Mouse (Mus musculus) hindbrain, embryonic 10.5 days (tissue): ENCODE measurements around the gene Gtpbp3. TPM values are rescaled to one million over a fixed set of nuclear protein-coding genes. Genes with fewer than 3 reads are reported as not detected.
A peak's percentile ranks its signal among the peaks of the same experiment; 100 is the strongest.

Experiments used
- DNase-seq: peaks from one replicate; pipeline ENCODE4 v3.0.0-alpha.2; 2017; ENCODE audit warnings: low spot score
- H3K27ac ChIP-seq: fragments of 300-500 bp; sonication (generic); 2 replicates; pipeline ENCODE4 v1.5.1; 2016; ENCODE audit warnings: mild to moderate bottlenecking, moderate library complexity
- H3K27me3 ChIP-seq: fragments of 300-500 bp; sonication (generic); 2 replicates; pipeline ENCODE4 v1.6.1; 2016; ENCODE audit warnings: mild to moderate bottlenecking; ENCODE audit not compliant: poor library complexity, insufficient read depth, severe bottlenecking
- H3K36me3 ChIP-seq: fragments of 300-500 bp; sonication (generic); 2 replicates; pipeline ENCODE4 v1.6.1; 2016; ENCODE audit warnings: mild to moderate bottlenecking, moderate library complexity
- H3K4me1 ChIP-seq: fragments of 300-500 bp; sonication (generic); replicated peaks from 2 replicates; pipeline ENCODE4 v1.6.1; 2016; ENCODE audit warnings: mild to moderate bottlenecking
- H3K4me3 ChIP-seq: fragments of 300-500 bp; sonication (generic); 2 replicates; pipeline ENCODE4 v1.5.1; 2016; ENCODE audit warnings: mild to moderate bottlenecking, moderate library complexity
- H3K9me3 ChIP-seq: fragments of 300-500 bp; sonication (generic); 2 replicates; pipeline ENCODE4 v1.6.1; 2016; ENCODE audit warnings: mild to moderate bottlenecking, moderate library complexity
- WGBS: fragments of 180-500 bp; shearing (Covaris S2); methylation state at CpG from one replicate; pipeline ENCODE4 v1.1.7; 2016; 5-methylcytosine and 5-hydroxymethylcytosine counted together
- polyA plus RNA-seq: library from polyadenylated mRNA; unstranded; fragments of >200 nt; fragmentation: Nextera tagmentation; extraction: Ambion mirVana; gene quantifications from 2 replicates; pipeline ENCODE4 v1.2.1, GENCODE M21; 2016

The Gtpbp3 gene
- polyA plus RNA-seq, 1 experiment from 2014 or later = 18.2 TPM

- no peak overlapping the region for H3K4me3 ChIP-seq
- DNase-seq = no peak
- H3K9me3 ChIP-seq = no peaks in the 10 kb centered on the region
- H3K4me1 ChIP-seq = peaks cover 52% of the 10 kb centered on the region
- 82% methylated on average over 8 of the region's 8 CpGs for WGBS
- peaks cover 6% of the 10 kb centered on the region; the same call in 1 of the 2 replicates for H3K27me3 ChIP-seq
- H3K27ac ChIP-seq = no peak overlapping the region
- peaks cover 58% of the 10 kb centered on the region for H3K36me3 ChIP-seq
These were observed 15.1 kb upstream of the Gtpbp3 start for GRCm38 (mm10) chr8:71472601-71473386.

DNA sequence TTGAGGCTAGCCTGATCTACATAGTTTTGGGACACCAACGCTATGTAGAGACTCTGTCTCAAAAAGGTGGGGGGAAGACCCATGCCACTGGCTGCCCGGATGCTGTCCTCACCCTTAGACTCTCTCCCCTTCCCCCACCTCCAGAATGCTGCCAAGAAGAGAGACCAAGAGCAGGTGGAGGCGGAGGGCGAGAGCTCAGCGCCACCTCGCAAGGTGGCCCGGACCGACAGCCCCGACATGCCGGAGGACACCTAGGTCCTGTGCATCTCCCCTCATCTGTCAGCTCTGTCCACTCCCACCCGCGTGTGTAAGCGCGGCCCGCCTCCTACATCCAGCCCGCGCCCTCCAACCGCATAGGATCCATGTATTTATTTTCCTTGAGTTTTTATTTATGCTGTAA is 13.6 kb upstream of the Gtpbp3 start:
- H3K4me3 ChIP-seq = no peak overlapping the region

DNA sequence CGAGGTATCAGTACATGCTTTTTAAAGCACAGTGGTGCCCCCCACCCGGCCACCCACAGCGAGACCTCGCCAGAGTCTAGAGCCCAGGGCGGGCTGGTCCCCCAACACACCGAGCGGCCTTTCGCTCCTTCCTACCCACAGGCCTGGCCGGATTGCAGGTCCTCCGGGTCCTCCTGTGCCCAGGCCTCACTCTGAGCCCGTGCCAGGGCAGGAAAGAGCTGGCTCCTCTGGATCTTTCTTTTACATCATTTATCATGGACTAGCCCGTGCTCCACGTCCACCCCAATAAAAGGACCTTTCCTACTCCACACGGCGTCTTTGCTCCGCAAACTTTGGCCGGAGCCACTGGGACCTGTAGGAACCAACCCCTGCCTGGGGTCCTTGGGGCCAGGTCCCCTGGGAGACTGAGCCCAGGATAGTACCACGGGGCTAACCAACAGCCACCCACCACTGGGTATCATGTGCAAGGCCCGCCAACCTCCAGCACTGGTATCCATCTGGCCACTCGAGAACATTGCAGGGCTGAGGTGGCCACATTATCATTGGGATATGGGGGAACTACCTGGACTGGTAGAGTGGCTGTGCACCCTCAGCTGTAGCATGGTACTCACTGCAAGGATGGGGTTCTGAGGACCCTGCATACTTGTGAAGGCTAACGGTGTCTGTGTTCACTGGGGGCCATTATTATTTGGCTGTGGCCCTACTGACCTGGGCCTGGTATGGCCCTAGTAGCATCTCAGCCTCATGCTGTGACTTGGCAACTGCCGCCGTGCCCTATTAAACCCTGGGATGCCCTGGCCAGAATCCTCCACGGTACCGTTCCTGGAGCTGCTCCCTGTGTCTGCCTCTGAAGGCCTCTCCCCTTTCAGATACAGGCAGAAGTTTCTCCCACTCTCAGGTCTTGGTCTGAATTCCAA is 12.9 kb upstream of the Gtpbp3 start:
- 88% methylated on average over 25 of the region's 25 CpGs for WGBS
- Histone ChIP-seq H3K4me1 (peaks cover 45% of the 10 kb centered on the region), H3K36me3 (peaks cover 78% of the 10 kb centered on the region), H3K27ac (peak overlapping the region; percentile 89; the same call in 1 of the 2 replicates), H3K27me3 (peaks cover 22% of the 10 kb centered on the region), H3K9me3 (no peaks in the 10 kb centered on the region), H3K4me3 (peak overlapping the region; percentile 65)
- no peak for DNase-seq

More for the DNA sequence above, 13.6 kb upstream of the Gtpbp3 start:
- H3K9me3 ChIP-seq = no peaks in the 10 kb centered on the region
- no peak overlapping the region for H3K27ac ChIP-seq
- DNase-seq = no peak
- peaks cover 71% of the 10 kb centered on the region for H3K36me3 ChIP-seq
- WGBS = 95% methylated on average over 18 of the region's 18 CpGs
- H3K4me1 ChIP-seq = peaks cover 51% of the 10 kb centered on the region
- peaks cover 20% of the 10 kb centered on the region for H3K27me3 ChIP-seq

- H3K27ac ChIP-seq = peak overlapping the region; percentile 89
- H3K9me3 ChIP-seq = no peaks in the 10 kb centered on the region
- peak overlapping the region; percentile 65 for H3K4me3 ChIP-seq
- no peak for DNase-seq
- 34% methylated on average over 4 of the region's 4 CpGs for WGBS
- H3K4me1 ChIP-seq = peaks cover 42% of the 10 kb centered on the region
- H3K36me3 ChIP-seq = peaks cover 80% of the 10 kb centered on the region
- H3K27me3 ChIP-seq = peaks cover 26% of the 10 kb centered on the region
These were observed 12.2 kb upstream of the Gtpbp3 start for GRCm38 (mm10) chr8:71475702-71476075.

- under 1% methylated on average over 120 of the region's 121 CpGs for WGBS
- peak overlapping the region; percentile 65 for H3K4me3 ChIP-seq
- no peaks in the 10 kb centered on the region for H3K9me3 ChIP-seq
- peaks cover 33% of the 10 kb centered on the region for H3K27me3 ChIP-seq
- peaks cover 46% of the 10 kb centered on the region for H3K4me1 ChIP-seq
- H3K36me3 ChIP-seq = peaks cover 80% of the 10 kb centered on the region
- H3K27ac ChIP-seq = peak overlapping the region; percentile 89
- peak; percentile 78 for DNase-seq
These were observed 11.6 kb upstream of the Gtpbp3 start for GRCm38 (mm10) chr8:71476099-71476940.

GRCm38 (mm10) chr8:71477196-71477845 is 10.6 kb upstream of the Gtpbp3 start:
- Histone ChIP-seq H3K27me3 (peaks cover 43% of the 10 kb centered on the region), H3K4me1 (peaks cover 54% of the 10 kb centered on the region), H3K27ac (peak overlapping the region; percentile 89; the same call in 1 of the 2 replicates), H3K4me3 (peak overlapping the region; percentile 65), H3K9me3 (no peaks in the 10 kb centered on the region), H3K36me3 (peaks cover 80% of the 10 kb centered on the region)
- peak; percentile 50 for DNase-seq
- WGBS = 36% methylated on average over 14 of the region's 14 CpGs

DNA sequence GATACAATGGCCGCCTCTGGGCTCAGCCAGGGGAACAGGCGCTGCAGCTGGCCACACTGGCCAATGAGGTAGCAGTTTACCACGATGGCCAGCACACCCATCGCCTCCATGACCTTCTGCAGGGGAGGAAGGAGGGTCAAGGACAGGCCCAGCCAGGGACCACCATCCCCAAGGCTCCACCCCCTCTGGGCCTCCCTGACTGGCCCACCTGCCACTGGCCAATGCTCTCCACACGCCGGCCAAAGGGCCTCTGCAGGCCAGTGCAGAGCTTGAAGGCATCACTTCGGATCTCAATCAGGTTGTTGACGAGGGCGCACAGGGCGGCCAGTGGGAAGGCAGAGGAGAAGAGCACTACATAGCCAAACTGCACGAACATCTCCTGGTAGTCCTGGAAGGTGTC is 9.0 kb upstream of the Gtpbp3 start:
- Histone ChIP-seq H3K9me3 (no peaks in the 10 kb centered on the region), H3K27ac (no peak overlapping the region), H3K27me3 (peaks cover 44% of the 10 kb centered on the region), H3K4me3 (peak overlapping the region; percentile 16; the same call in 1 of the 2 replicates), H3K4me1 (peaks cover 61% of the 10 kb centered on the region), H3K36me3 (peaks cover 80% of the 10 kb centered on the region)
- WGBS = 94% methylated on average over 11 of the region's 11 CpGs
- no peak for DNase-seq

- H3K27me3 ChIP-seq = peaks cover 32% of the 10 kb centered on the region
- H3K4me3 ChIP-seq = 0 out of 2 replicates have a peak overlapping the region, but pooled peaks have one; percentile 97
- 53% methylated on average over 8 of the region's 8 CpGs for WGBS
- H3K9me3 ChIP-seq = no peaks in the 10 kb centered on the region
- peaks cover 59% of the 10 kb centered on the region for H3K36me3 ChIP-seq
- H3K27ac ChIP-seq = no peak overlapping the region
- peak; percentile 52 for DNase-seq
- peaks cover 61% of the 10 kb centered on the region for H3K4me1 ChIP-seq
These were observed 4.0 kb upstream of the Gtpbp3 start for GRCm38 (mm10) chr8:71483932-71484331.

- Histone ChIP-seq H3K27ac (0 out of 2 replicates have a peak overlapping the region, but pooled peaks have one; percentile 99), H3K9me3 (no peaks in the 10 kb centered on the region), H3K4me1 (peaks cover 68% of the 10 kb centered on the region), H3K27me3 (peaks cover 26% of the 10 kb centered on the region), H3K36me3 (peaks cover 51% of the 10 kb centered on the region), H3K4me3 (peak overlapping the region; percentile 97)
- WGBS = 92% methylated on average over 19 of the region's 19 CpGs
- no peak for DNase-seq
These were observed 3.2 kb upstream of the Gtpbp3 start for GRCm38 (mm10) chr8:71484736-71485135.

DNA sequence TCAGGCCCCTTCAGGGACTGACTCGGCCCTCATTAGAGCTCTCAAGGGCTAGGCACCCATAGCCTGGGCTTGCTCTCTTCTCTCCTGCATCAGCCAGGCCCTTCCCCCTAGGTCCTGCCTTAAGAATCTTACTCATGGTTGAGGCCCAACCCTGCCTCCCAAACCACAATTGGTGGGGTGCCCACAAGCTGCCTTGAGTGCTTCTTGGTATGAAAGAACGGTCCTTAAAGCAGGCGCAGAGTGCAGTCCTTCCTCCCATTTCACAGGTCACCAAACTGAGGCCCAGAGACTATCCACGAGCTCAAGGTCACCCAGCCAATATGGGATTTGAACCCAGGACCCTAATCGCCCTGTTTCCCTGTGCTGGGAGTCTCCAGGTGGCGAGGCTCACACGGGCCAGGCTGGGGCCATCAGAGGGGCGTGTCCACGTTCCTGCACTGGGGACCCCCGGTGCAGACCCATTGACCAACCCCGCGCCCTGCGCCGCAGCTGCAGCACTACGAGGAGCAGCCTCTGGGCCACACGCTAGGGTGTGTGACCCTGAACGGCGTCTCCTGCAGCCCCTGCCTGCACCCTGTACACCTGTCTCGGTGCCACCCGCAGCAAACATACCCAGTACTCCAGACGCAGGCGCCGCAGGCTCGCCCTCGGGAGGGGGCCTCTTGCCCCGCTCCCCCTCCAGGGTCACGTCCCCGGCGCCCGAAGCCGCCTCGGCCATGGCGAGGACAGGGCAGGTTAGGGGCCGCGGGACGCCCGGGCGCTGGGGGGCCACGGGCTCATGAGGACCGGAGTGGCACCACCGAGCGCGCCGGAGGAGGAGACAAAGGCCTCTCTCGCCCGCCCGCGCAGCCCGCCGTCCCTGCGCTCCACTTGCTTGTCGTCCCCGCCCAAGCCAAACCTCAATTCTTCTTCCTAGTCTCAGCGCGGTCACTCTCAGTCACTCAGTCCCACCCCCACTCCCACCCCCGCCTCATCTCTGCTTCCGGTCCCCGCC is 2.5 kb upstream of the Gtpbp3 start, which contains the start of gene Ano8:
Gene Ano8 (minus strand): TSS at position 822 of the 994 bp plus-strand sequence.
- Histone ChIP-seq H3K9me3 (no peaks in the 10 kb centered on the region), H3K4me3 (peak within 1 kb of the TSS; percentile 97), H3K27ac (peak within 1 kb of the TSS; percentile 99), H3K36me3 (peaks cover 51% of the 10 kb centered on the region), H3K4me1 (peaks cover 73% of the 10 kb centered on the region), H3K27me3 (peaks cover 24% of the 10 kb centered on the region)
- DNase-seq = peak; percentile 90
- 5% methylated on average over 58 of the region's 58 CpGs for WGBS

GRCm38 (mm10) chr8:71486136-71486529 is 1.8 kb upstream of the Gtpbp3 start:
- H3K9me3 ChIP-seq = no peaks in the 10 kb centered on the region
- H3K27ac ChIP-seq = peak overlapping the region; percentile 99
- WGBS = 21% methylated on average over 7 of the region's 7 CpGs
- peaks cover 66% of the 10 kb centered on the region for H3K4me1 ChIP-seq
- no peak for DNase-seq
- H3K27me3 ChIP-seq = peaks cover 17% of the 10 kb centered on the region
- H3K36me3 ChIP-seq = peaks cover 51% of the 10 kb centered on the region
- peak overlapping the region; percentile 97 for H3K4me3 ChIP-seq
